Mouse (Mus musculus): ENCODE measurements around the gene Rps25.
A peak's percentile ranks its signal among the peaks of the same experiment; 100 is the strongest.

The Rps25 gene

DNA sequence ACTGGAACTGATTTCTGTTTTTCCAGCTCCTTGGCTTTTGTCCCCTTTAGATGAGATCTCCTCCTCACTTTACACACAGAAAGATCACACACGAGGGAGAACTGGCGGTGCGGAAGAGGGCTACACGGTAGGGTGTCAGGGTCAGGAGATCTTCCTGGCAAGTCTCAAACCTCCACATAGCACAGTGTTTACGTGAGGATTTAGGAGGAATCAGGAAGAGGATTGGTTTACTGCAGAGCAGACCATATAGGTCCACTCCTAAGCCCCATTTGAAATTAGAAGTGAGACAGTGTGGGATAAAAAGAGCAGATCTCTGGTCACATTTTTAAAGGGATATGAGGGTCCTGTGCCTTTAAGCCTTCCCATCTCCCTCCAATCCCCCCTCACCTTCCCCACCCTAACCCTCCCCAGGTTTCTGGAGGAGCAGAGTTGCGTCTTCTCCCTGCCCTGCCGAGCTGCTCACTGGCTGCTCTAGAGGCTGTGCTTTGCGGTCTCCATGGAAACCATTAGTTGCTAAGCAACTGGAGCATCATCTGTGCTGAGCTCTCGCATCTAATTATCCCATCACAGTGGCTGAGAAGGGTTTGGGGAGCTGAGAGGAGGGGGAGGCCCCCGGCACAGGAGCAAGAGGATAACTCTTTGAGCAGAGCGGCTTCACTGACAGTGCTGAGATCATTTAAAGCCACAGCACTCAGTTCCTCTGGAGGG, 50.2 kb downstream of the Rps25 start:
- DNase-seq: peak; percentile 76
